Mouse (Mus musculus) midbrain, embryonic 11.5 days (tissue): ENCODE data around the gene Elof1. TPM values are rescaled to one million over a fixed set of nuclear protein-coding genes. Genes with fewer than 3 reads are reported as not detected.

Experiments used
- ATAC-seq: fragments of 200-750 bp; cut with Nextera tagmentation; 2 replicates; pipeline ENCODE4 v1.8.0; 2017; ENCODE audit warnings: moderate TSS enrichment, moderate library complexity; ENCODE audit not compliant: low FRiP score
- DNase-seq: peaks from one replicate; pipeline ENCODE4 v3.0.0; 2015; ENCODE audit warnings: low spot score; ENCODE audit errors: missing footprints
- H3K27ac ChIP-seq: fragments of 300-500 bp; sonication (generic); 2 replicates; pipeline ENCODE4 v1.5.1; 2014; ENCODE audit warnings: low read depth, low read length
- H3K27me3 ChIP-seq: fragments of 300-500 bp; sonication (generic); 2 replicates; pipeline ENCODE4 v1.6.1; 2014; ENCODE audit warnings: mild to moderate bottlenecking, low read length, moderate library complexity, mixed read lengths; ENCODE audit not compliant: control insufficient read depth, insufficient read depth
- H3K36me3 ChIP-seq: fragments of 300-500 bp; sonication (generic); 2 replicates; pipeline ENCODE4 v1.6.1; 2014; ENCODE audit warnings: mild to moderate bottlenecking, low read length, moderate library complexity, mixed read lengths; ENCODE audit not compliant: control insufficient read depth, insufficient read depth
- H3K4me1 ChIP-seq: fragments of 300-500 bp; sonication (generic); 2 replicates; pipeline ENCODE4 v1.6.1; 2014; ENCODE audit warnings: low read length; ENCODE audit not compliant: control insufficient read depth, insufficient read depth
- H3K4me2 ChIP-seq: fragments of 300-500 bp; sonication (generic); 2 replicates; pipeline ENCODE4 v1.6.1; 2014; ENCODE audit warnings: mild to moderate bottlenecking, moderate library complexity
- H3K4me3 ChIP-seq: fragments of 300-500 bp; sonication (generic); 2 replicates; pipeline ENCODE4 v1.5.1; 2014; ENCODE audit warnings: low read depth, low read length
- H3K9ac ChIP-seq: fragments of 300-500 bp; sonication (generic); 2 replicates; pipeline ENCODE4 v1.6.1; 2014; ENCODE audit warnings: low read length
- H3K9me3 ChIP-seq: fragments of 300-500 bp; sonication (generic); 2 replicates; pipeline ENCODE4 v1.6.1; 2016; ENCODE audit warnings: low read length; ENCODE audit not compliant: control insufficient read depth
- WGBS: fragments of 180-500 bp; shearing (Covaris S2); extraction: QIAGEN DNeasy Blood & Tissue Kit; methylation state at CpG from one replicate; pipeline ENCODE4 v1.1.7; 2014; 5-methylcytosine and 5-hydroxymethylcytosine counted together
- polyA plus RNA-seq: library from polyadenylated mRNA; unstranded; fragments of >200 nt; fragmentation: Nextera tagmentation; extraction: Ambion mirVana; gene quantifications from 2 replicates; pipeline ENCODE4 v1.2.1, GENCODE M21; 2014

Gene Elof1
- polyA plus RNA-seq, 1 experiment from 2014 or later = 225 TPM

GRCm38 (mm10) chr9:22108194-22108593 lies 8.8 kb downstream of the Elof1 start:
- H3K9me3 ChIP-seq = no peaks in the 10 kb centered on the region
- H3K4me1 ChIP-seq = no peaks in the 10 kb centered on the region
- no peak overlapping the region for H3K27ac ChIP-seq
- no peak overlapping the region for H3K4me3 ChIP-seq
- ATAC-seq (no peak), DNase-seq (peak; percentile 26)
- no peaks in the 10 kb centered on the region for H3K27me3 ChIP-seq
- H3K9ac ChIP-seq = no peak overlapping the region
- no peak overlapping the region for H3K4me2 ChIP-seq
- 89% methylated on average over 9 of the region's 9 CpGs for WGBS
- peaks cover 9% of the 10 kb centered on the region; the same call in 1 of the 2 replicates for H3K36me3 ChIP-seq

GRCm38 (mm10) chr9:22099922-22100321 lies 17.1 kb downstream of the Elof1 start:
- 5% methylated on average over 18 of the region's 18 CpGs for WGBS
- Histone ChIP-seq H3K4me2 (no peak overlapping the region), H3K9ac (no peak overlapping the region), H3K4me1 (no peaks in the 10 kb centered on the region), H3K27me3 (peaks cover 21% of the 10 kb centered on the region), H3K36me3 (no peaks in the 10 kb centered on the region), H3K4me3 (no peak overlapping the region), H3K27ac (no peak overlapping the region), H3K9me3 (no peaks in the 10 kb centered on the region)
- DNase-seq (no peak), ATAC-seq (no peak)

- peak; percentile 57 for DNase-seq
Measured at GRCm38 (mm10) chr9:22098993-22099696, 17.8 kb downstream of the Elof1 start, which contains the start of gene Cnn1. Gene Cnn1, plus strand, starts transcription at chr9:22099216.

DNA sequence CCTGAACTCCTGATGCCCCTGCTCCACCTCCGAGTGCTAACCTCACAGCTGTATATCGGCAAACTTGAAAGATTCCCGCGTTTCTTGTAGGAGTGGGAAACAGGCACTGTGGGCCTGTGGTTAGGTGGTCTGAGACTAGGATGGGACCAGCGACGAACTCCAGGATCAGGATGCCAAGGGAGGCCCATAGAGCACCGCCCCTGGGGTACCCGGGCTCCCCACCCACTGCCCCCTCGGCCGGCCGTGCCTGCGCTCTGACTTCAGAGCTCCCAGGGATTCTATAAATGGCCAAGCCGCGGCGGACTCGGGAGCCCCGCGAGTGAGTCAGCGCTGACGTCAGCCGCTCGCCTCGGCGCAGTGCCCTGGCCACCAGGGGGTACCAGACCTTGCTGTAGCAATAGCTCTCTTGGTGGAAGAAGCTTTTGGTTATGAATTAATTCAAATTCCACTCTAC lies 21.1 kb downstream of the Elof1 start:
- ATAC-seq (peak; percentile 88), DNase-seq (peak; percentile 96)
- Histone ChIP-seq H3K9me3 (no peaks in the 10 kb centered on the region), H3K27ac (no peak overlapping the region), H3K4me1 (no peaks in the 10 kb centered on the region), H3K4me2 (peak overlapping the region; percentile 65), H3K9ac (peak overlapping the region; percentile 69), H3K4me3 (peak overlapping the region; percentile 32), H3K36me3 (no peaks in the 10 kb centered on the region), H3K27me3 (peaks cover 20% of the 10 kb centered on the region)
- 3% methylated on average over 24 of the region's 24 CpGs for WGBS

More at GRCm38 (mm10) chr9:22098993-22099696, 17.8 kb downstream of the Elof1 start, which contains the start of gene Cnn1:
- Histone ChIP-seq H3K36me3 (no peaks in the 10 kb centered on the region), H3K4me1 (no peaks in the 10 kb centered on the region), H3K27ac (no peak within 1 kb of the TSS), H3K4me2 (no peak within 1 kb of the TSS), H3K4me3 (no peak within 1 kb of the TSS), H3K9me3 (no peaks in the 10 kb centered on the region), H3K9ac (no peak within 1 kb of the TSS), H3K27me3 (peaks cover 21% of the 10 kb centered on the region)
- 11% methylated on average over 14 of the region's 14 CpGs for WGBS
- ATAC-seq = no peak

DNA sequence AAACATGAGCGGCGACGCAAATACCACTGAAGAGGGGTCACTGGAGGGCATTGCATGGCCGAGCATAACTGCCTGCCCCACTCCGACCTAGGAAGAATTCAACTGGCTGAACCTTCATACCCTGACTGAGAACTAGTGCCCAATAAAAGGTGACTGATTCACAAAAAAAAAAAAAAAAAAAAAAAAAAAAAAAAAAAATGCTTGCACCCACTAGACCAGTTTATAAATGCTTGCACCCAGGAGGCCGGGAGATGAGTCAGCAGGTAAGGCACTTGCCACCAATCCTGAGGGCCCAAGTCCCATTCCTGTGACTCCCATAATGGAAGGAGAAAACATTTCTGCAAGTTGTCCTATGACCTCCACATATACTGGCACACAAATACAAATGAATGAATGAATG lies 24.2 kb downstream of the Elof1 start:
- Histone ChIP-seq H3K4me2 (no peak overlapping the region), H3K27me3 (no peaks in the 10 kb centered on the region), H3K4me1 (no peaks in the 10 kb centered on the region), H3K27ac (no peak overlapping the region), H3K36me3 (no peaks in the 10 kb centered on the region), H3K9ac (no peak overlapping the region), H3K4me3 (no peak overlapping the region), H3K9me3 (no peaks in the 10 kb centered on the region)
- ATAC-seq = no peak
- DNase-seq = no peak
- WGBS = 82% methylated on average over 6 of the region's 6 CpGs

GRCm38 (mm10) chr9:22089986-22090385 lies 27.0 kb downstream of the Elof1 start:
- no peak for ATAC-seq
- peaks cover 4% of the 10 kb centered on the region for H3K4me1 ChIP-seq
- no peaks in the 10 kb centered on the region for H3K9me3 ChIP-seq
- no peak overlapping the region for H3K4me3 ChIP-seq
- no peaks in the 10 kb centered on the region for H3K27me3 ChIP-seq
- 94% methylated on average over 7 of the region's 7 CpGs for WGBS
- H3K36me3 ChIP-seq = no peaks in the 10 kb centered on the region
- no peak overlapping the region for H3K9ac ChIP-seq
- H3K27ac ChIP-seq = no peak overlapping the region
- H3K4me2 ChIP-seq = no peak overlapping the region
- DNase-seq = peak; percentile 56

GRCm38 (mm10) chr9:22089281-22089680 lies 27.7 kb downstream of the Elof1 start:
- H3K9me3 ChIP-seq = no peaks in the 10 kb centered on the region
- no peak overlapping the region for H3K9ac ChIP-seq
- ATAC-seq (no peak), DNase-seq (peak; percentile 21)
- no peaks in the 10 kb centered on the region for H3K36me3 ChIP-seq
- H3K4me3 ChIP-seq = no peak overlapping the region
- no peak overlapping the region for H3K27ac ChIP-seq
- no peaks in the 10 kb centered on the region for H3K27me3 ChIP-seq
- no peak overlapping the region for H3K4me2 ChIP-seq
- peaks cover 8% of the 10 kb centered on the region for H3K4me1 ChIP-seq
- 97% methylated on average over 7 of the region's 7 CpGs for WGBS

DNA sequence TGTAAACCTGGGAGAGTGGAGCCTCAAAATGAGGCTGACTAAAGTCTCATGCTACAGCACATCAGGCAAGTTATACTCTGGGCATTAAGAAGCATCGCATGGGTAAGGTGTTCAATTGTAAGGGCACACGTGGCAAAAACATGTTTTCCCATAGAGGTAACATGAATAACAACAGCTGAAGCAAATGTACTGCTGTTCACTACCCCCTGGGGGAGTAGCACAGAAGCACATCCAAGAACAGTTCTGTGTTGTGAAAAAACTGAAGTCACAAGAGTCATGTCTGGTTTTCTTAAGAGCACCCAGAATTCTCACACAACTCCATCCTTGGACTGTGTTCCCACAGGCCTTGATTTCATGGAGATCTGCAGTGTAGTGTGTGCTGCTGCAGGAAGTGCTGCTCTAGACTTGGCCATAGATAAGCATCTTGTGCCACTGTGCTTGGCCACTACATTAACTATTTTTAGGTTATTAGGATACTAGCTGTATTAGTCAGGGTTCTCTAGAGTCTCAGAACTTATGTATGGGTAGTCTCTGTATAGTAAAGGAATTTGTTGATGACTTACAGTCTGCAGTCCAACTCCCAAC lies 29.8 kb downstream of the Elof1 start:
- ATAC-seq (no peak), DNase-seq (no peak)
- WGBS = 84% methylated on average over 2 of the region's 2 CpGs
- peaks cover 8% of the 10 kb centered on the region for H3K4me1 ChIP-seq
- no peak overlapping the region for H3K4me3 ChIP-seq
- H3K9me3 ChIP-seq = no peaks in the 10 kb centered on the region
- H3K27ac ChIP-seq = no peak overlapping the region
- no peaks in the 10 kb centered on the region for H3K27me3 ChIP-seq
- no peaks in the 10 kb centered on the region for H3K36me3 ChIP-seq
- H3K4me2 ChIP-seq = no peak overlapping the region
- no peak overlapping the region for H3K9ac ChIP-seq

DNA sequence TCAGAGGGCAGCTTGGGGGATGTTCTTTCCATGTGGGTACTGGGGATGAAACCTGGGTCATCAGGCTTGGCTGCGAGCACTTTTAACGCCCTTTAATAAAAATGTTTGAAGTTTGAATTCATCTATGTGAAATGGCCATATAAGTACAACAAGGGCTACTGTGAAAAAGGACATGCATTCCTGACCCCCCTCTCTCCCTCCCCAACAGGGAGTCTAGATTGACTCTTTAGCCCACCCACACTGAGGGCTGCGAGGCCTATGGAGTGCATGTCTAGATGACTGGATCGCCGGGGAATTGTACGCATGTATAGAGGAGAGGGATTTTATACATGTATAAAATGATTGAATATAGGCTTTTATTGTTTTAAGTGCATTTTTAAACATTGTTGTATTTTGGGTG lies 31.0 kb downstream of the Elof1 start:
- 77% methylated on average over 6 of the region's 6 CpGs for WGBS
- H3K27me3 ChIP-seq = no peaks in the 10 kb centered on the region

More for the DNA sequence above, 31.0 kb downstream of the Elof1 start:
- ATAC-seq = no peak
- H3K9ac ChIP-seq = peak overlapping the region; percentile 75
- H3K4me1 ChIP-seq = peaks cover 8% of the 10 kb centered on the region
- no peak for DNase-seq
- no peaks in the 10 kb centered on the region for H3K9me3 ChIP-seq
- no peak overlapping the region for H3K27ac ChIP-seq
- no peaks in the 10 kb centered on the region for H3K36me3 ChIP-seq
- peak overlapping the region; percentile 81 for H3K4me2 ChIP-seq
- H3K4me3 ChIP-seq = peak overlapping the region; percentile 74
